Mouse (Mus musculus) c-Kit-positive CD71-positive TER-119-negative erythroid progenitor cells, embryonic 14.5 days (primary cell): Measurements from ENCODE around the gene Amer3.
"Not testable (repeated sequence)": the region's sequence is repeated elsewhere in the genome, so short reads cannot be mapped to it uniquely, and the experiment has no call there.

Source experiments
- DNase-seq: peaks from one replicate; pipeline ENCODE4 v3.0.0-alpha.2; 2013; ENCODE audit warnings: low read depth

Gene Amer3

GRCm38 (mm10) chr1:34578851-34579781 is at the start of gene Amer3:
TSS of gene Amer3 (plus strand) at chr1:34579657.
- DNase-seq = peak; percentile 35

GRCm38 (mm10) chr1:34534574-34534973 is 44.9 kb upstream of the Amer3 start:
- DNase-seq = not testable (repeated sequence)

- DNase-seq = not testable (repeated sequence)
Observed at GRCm38 (mm10) chr1:34535043-34535698, 44.3 kb upstream of the Amer3 start, which contains the start of gene Cfc1. TSS of gene Cfc1 (plus strand) at chr1:34535648.

- no peak for DNase-seq
Observed at GRCm38 (mm10) chr1:34536291-34536766, 43.1 kb upstream of the Amer3 start.

DNA sequence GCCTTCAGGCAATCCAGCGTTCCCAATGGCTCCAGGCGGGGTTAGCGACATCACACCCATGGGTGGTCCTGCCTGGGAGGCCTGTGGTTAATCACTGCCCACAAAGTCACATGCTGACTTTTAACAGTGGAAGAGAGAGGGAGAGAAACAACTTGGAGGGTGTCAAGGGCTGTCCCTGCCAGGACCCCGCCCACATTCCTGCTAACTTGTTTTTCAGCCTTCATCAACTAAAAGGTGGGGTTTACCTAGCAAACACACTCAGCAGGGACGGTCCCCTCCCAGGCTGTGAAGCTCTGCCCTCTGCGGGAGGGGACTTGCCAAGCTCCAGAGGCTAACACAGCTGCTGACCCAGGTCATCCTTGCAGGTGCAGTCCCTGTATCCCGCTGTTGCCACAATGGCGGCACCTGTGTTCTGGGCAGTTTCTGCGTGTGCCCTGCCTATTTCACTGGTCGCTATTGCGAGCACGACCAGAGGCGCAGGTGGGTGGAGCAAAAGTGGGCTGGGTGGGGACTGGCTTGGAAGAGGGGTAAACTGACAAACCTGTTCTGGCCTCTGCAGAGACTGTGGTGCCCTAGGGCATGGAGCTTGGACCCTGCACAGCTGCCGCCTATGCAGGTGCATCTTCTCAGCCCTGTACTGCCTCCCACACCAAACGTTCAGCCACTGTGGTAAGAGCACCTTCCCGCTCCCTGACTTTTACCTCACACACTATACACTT is 42.5 kb upstream of the Amer3 start:
- DNase-seq = no peak

DNA sequence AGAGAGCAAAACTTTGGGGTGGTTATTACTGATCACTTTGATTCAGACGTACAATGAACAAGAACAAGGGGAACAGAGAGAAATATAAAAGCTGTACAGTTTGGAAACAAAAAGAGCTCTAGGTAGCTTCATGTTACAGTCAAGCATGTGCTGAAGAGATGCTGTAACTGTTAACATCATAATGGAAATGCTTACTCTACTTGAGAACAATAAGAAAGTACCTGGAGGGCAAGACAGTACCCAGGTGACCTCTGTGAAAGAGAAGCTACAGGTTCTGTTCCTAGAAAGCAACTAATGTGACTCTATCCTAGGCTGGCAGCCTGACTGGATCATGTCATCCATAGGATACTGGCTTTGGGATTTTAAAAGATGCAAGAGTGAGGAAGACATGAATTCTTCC is 32.4 kb upstream of the Amer3 start:
- DNase-seq = no peak

DNA sequence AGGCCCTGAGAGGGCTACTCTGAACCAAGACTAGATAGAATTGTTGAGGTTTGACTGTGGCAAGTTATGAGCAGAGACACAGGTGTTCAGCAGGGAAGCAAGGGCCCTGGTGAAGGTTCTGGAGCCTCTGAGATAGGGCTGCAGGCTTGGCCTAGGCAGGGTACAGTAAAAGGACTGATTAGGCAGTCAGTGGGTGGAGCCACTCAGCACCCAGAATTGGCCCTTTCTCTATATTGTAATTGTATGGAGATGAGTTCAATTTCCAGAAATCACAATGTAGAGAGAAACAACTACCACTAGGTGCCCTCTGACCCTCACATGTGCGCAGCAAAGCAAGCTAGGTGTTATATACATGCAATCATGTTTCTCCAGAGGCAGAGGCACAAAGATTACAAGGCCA is 25.8 kb upstream of the Amer3 start:
- no peak for DNase-seq

DNA sequence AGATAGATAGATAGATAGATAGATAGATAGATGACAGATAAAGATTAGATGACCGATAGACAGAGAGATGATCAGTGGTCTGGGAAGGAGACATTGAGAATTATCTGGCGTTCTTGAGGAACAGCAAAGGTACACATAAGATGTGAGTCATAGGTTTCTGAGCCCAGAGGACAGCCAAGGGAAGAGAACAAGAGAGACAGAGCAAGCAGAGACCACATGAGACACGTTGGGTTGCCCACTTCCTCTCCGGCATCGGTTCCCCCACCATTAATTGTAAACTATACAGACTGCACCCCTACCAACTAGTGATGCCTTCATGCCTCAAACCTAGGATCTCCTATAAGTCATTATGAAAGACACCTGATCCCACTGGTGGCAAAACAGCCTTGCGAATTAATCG is 25.2 kb upstream of the Amer3 start:
- no peak for DNase-seq

DNA sequence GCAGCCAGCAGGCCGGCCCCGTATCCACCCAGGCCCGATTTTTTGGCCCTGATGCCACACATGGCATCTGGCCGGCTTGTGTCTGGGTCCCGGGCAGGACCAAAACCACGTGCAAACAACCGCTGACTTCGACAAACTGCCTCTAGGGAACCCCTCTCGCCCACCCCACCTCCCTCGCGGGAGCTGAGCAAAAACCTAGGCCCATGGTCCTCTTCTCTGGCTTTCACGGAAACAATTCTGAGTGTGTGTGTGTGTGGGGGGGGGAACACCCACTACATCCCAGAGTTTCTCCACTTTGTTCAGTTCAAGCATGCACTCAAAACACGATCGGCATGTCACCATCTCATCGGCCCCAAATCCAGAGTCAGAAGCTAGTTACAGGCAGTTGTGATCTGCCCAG is 18.6 kb upstream of the Amer3 start, which contains the start of gene Prss40:
Gene Prss40 (minus strand): TSS at position 101 of the 400 bp plus-strand sequence.
- no peak for DNase-seq

DNA sequence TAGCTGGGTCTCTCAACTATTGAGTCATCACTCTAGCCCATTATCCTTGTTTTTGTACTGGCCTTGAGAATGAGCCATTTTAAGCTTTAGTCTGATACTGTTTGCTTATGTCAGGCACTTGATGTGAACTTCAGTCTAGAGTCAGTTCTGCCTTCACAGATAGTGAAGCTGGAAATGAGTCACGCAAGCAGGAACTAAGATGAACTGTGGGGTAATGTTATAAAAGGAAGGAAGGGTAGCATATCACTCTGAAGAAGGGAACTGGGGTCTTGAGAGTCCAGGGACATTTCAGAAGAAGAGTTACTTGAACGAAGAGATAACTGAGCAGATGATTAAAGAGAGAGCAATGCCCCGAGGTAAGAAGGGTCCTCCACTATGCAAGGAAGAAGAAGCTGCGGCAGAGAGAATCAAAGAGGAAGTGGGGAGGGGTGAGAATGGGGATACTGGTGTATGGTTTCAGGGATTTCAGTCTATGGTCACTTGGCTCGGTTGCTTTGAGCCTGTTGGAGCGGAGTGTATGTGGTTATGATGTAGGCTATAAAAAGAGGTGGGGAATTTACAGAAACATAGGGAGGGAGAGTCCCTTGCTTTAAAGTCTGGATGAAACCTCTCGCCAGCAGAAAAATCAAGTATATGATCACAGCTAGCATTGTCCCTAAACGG is 14.9 kb upstream of the Amer3 start:
- no peak for DNase-seq

DNA sequence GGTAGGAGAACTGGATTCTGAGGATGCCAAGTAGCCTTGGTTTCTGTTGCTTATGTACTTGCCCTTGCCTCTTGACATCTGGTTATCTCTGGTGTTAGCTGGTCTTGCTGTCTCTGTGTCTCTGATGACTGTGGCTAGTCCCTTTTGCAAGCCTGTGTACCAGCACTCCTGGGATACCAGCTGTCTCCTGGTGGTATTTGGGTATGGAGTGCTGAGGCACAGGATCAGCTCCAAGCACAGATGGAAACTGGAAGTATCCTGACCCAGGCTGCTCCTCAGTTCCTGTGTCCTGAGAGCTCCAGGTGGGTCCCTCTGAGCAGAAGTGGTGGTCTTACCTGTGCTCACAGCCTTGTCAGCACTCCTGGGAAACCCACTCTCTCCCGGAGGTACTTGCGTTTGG is 11.3 kb upstream of the Amer3 start:
- DNase-seq = no peak

DNA sequence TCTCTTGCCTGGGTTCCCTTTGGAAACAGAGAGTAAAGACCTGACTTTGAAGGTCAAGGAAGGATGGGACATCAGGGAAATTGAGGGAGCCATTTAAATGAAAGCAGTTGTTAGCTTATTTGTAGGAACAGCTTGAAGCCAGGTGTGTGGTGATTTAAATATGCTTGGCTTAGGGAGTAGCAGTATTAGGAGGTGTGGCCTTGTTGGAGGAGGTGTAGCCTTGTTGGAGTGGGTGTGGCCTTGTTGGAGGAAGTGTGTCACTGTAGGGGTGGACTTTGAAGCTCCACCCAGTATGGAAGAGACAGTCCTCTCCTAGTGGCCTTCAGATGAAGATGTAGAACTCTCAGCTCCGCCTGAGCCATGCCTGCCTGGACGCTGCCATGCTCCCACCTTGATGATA is 9.6 kb upstream of the Amer3 start:
- DNase-seq = no peak

GRCm38 (mm10) chr1:34571431-34571830 is 8.0 kb upstream of the Amer3 start:
- DNase-seq = no peak

DNA sequence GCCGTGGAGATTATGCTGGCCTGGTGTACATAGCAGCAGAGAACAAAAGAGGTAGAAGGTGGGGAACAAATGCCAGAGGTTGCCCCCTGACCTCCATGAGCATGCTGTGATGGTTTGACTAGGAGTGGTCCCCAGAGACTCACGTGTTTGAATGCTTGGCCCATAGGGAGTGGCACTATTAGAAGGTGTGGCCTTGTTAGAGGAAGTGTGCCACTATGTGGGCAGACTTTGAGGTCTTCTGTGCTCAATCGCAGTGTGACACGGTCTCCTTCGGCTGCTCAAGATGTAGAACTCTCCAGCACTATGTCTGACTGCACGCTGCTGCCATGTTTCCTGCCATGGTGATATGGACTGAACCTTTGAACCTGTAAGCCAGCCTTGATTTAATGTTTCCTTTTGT is 6.2 kb upstream of the Amer3 start:
- DNase-seq = no peak

DNA sequence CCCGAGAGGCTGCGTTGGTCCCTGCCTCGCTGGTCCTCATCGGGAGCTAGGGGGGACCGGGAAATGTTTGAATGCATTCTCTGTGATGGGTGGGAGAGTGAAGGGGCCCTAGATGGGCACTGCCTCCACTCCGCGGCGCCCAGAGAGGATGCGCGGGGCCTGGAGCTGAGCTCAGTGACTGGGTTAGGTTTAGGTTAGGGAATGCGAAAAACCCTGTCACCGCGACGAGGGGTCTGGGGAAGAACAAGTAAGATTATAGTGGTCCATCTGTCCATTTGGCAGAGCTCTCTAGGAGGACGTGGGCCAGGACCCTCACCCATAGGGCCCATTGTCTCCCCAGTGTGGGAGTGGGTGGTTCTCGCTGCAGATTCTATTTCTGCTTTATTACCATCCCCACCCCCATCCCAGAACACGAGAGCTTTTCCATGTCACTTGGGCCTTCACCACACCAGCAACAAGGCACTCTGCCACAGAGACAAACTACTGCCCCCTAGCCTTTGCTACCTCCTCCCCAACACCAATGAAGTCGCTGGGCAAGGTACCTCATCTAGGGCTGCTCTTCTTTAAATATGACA is 412 bp downstream of the Amer3 start:
- no peak for DNase-seq

DNA sequence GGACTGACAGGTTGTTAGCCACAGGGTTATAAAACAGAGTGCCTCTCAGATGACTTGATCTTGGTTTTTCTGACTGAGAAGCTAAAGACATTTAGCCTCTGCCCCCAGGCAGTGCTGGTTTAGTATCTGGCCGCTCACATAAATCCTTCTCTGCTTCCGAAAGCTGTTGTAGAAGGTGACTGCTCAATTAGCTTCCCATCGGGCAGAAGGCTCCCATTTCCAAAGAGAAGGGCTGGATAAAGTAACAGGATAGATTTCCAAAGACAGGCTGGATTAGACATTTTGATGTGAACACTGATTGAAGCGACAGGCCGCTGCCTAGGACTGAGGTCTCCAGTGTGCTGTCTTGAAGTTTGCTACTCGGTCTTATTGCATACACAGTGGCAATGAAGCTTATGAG is 2.8 kb downstream of the Amer3 start:
- no peak for DNase-seq

DNA sequence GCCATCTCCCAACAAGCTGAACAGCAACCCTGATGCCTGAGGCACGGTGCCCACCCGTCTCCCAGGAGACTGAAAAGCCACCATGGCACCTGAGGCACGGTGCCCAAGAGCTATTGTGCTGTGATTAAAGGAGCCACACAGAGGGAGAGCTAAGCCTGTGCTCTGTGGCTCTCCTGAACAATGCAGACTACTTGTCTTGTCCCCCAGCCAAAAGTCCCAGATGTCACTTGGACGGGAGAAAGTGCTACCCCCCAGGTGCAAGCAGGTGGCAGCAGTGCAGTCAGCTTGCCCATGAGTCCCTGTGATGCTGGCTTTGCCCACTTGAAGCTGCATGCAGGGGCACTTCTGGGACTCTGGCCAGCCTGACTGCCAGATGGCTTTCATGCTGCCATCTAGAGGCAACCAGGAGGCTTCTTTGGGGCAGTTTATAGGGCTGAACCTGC is 4.4 kb downstream of the Amer3 start:
- no peak for DNase-seq

DNA sequence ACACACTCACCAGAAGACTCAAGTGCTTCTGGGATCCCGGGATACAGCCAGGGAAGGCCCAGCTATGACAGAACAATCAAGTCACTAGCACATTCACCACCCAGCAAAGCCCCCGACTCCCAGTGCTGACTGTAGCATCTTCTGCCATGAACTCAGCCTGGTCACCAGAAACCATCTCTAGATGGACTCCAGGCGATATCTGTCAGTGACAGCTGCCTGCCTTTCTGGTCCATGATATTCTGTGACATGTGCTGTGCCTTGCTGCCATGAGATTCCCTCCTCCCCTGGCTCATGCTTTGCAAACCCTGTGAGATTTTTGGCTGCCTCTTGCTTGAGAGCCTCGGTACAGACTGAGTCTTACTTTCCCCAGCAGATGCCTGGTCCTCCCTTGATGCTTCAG is 5.3 kb downstream of the Amer3 start:
- no peak for DNase-seq

DNA sequence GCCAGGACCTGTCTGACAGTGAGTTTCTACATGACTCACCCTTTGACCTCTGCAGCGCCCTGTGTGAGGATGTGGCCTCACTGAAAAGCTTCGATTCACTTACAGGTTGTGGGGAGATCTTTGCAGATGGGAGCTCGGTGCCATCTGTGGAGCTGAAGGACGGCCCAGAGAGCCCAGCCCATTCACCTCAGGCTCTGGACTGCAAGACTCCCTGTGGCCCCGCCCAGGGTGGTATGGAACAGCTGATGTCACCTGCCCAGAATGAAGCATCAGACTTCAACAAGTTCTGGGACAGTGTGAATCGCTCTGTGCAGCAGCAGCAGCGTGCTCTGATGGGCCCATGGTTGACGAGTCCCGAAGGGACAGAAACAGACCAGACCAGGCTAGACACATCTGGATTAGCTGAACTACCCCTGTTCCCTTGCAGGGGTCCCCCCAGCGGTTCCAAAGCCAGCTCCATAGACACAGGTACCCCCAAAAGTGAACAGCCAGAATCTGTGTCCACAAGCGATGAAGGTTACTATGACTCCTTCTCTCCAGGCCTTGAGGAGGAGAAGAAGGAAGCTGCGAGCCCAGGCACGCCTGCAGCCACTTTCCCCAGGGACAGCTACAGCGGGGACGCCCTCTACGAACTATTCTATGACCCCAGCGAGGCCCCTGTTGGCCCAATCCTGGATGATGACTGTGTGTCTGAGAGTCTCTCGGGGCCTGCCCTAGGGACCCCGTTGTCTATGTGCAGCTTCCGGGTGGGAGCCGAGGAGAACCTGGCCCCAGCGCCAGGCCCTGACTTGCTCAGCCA is 8.0 kb downstream of the Amer3 start:
- no peak for DNase-seq

DNA sequence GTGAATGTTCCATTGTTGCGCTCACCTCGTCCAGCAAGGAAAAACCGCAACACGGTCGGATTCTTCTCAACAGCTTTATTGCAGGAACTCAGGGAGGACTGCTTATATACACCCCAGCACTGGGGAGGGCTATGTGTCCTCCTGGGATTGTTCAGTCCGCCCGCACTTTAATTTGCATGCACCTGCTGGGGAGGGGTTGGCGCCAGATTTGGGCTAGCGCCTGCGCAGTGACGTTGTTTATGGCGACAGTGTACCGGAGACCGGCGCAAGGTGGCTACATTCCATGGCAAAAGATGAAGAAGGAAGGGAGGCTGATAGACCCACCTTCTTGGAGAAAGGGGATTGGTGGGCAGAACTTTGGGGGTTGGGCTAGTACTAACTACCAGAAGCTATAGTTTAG is 20.5 kb downstream of the Amer3 start:
- DNase-seq = no peak
